Mouse (Mus musculus) forebrain, postnatal 0 days (tissue): ENCODE data around the gene Gab1. TPM values are rescaled to one million over a fixed set of nuclear protein-coding genes. Genes with fewer than 3 reads are reported as not detected.

Experiments used
- ATAC-seq: fragments of 200-750 bp; cut with Nextera tagmentation; 2 replicates; pipeline ENCODE4 v1.8.0; 2017; ENCODE audit warnings: mild to moderate bottlenecking, moderate library complexity
- DNase-seq: peaks from one replicate; pipeline ENCODE4 v3.0.0-alpha.2; 2015
- H3K27ac ChIP-seq: fragments of 300-500 bp; sonication (generic); 2 replicates; pipeline ENCODE4 v1.5.1; 2014; ENCODE audit warnings: low read depth, mild to moderate bottlenecking, antibody characterized with exemption, low read length, moderate library complexity, mixed read lengths
- H3K27me3 ChIP-seq: fragments of 300-500 bp; sonication (generic); 2 replicates; pipeline ENCODE4 v1.6.1; 2014; ENCODE audit warnings: mild to moderate bottlenecking, low read length, mixed read lengths; ENCODE audit not compliant: insufficient read depth
- H3K36me3 ChIP-seq: fragments of 300-500 bp; sonication (generic); 2 replicates; pipeline ENCODE4 v1.6.1; 2014; ENCODE audit warnings: mild to moderate bottlenecking, moderate library complexity; ENCODE audit not compliant: insufficient read depth
- H3K4me1 ChIP-seq: fragments of 300-500 bp; sonication (generic); 2 replicates; pipeline ENCODE4 v1.6.1; 2014; ENCODE audit warnings: antibody characterized with exemption; ENCODE audit not compliant: insufficient read depth
- H3K4me2 ChIP-seq: fragments of 300-500 bp; sonication (generic); 2 replicates; pipeline ENCODE4 v1.6.1; 2014; ENCODE audit warnings: low read depth, mild to moderate bottlenecking, moderate library complexity
- H3K4me3 ChIP-seq: fragments of 300-500 bp; sonication (generic); 2 replicates; pipeline ENCODE4 v1.5.1; 2014; ENCODE audit warnings: low read depth, low read length, mixed read lengths
- H3K9ac ChIP-seq: fragments of 300-500 bp; sonication (generic); 2 replicates; pipeline ENCODE4 v1.6.1; 2014; ENCODE audit warnings: mild to moderate bottlenecking
- H3K9me3 ChIP-seq: fragments of 300-500 bp; sonication (generic); 2 replicates; pipeline ENCODE4 v1.6.1; 2016; ENCODE audit warnings: low read length
- CTCF ChIP-seq: sonication (generic); IDR thresholded peaks from 2 replicates; pipeline ENCODE4 v1.5.1; 2016; ENCODE audit warnings: antibody characterized with exemption, control low read depth, low read depth
- WGBS: fragments of 180-500 bp; shearing (Covaris S2); extraction: QIAGEN DNeasy Blood & Tissue Kit; methylation state at CpG from one replicate; pipeline ENCODE4 v1.1.7; 2014; 5-methylcytosine and 5-hydroxymethylcytosine counted together
- polyA plus RNA-seq: library from polyadenylated mRNA; unstranded; fragments of >200 nt; fragmentation: Nextera tagmentation; extraction: Ambion mirVana; gene quantifications from 2 replicates; pipeline ENCODE4 v1.2.1, GENCODE M21; 2015
- total RNA-seq: library from RNA; depleted of rRNA; stranded (reverse); fragments of >200 nt; gene quantifications from 2 replicates; pipeline ENCODE4 v1.2.3, GENCODE M21; 2014; rRNA removed

Gene Gab1
- total RNA-seq: 10.7 and 15.7 TPM in 2 replicates
- 7.5 and 9.8 TPM in 2 replicates for polyA plus RNA-seq

GRCm38 (mm10) chr8:80880196-80881106 lies at the start of gene Gab1:
TSS of gene Gab1 (minus strand) at chr8:80880519.
- Histone ChIP-seq H3K4me3 (peak within 1 kb of the TSS; percentile 78), H3K36me3 (no peaks in the 10 kb centered on the region), H3K9ac (peak within 1 kb of the TSS; percentile 70), H3K4me1 (no peaks in the 10 kb centered on the region; the same call in 1 of the 2 replicates), H3K27ac (peak within 1 kb of the TSS; percentile 89), H3K9me3 (no peaks in the 10 kb centered on the region), H3K27me3 (no peaks in the 10 kb centered on the region), H3K4me2 (peak within 1 kb of the TSS; percentile 74)
- DNase-seq: peak; percentile 93
- peak; percentile 98 for ATAC-seq
- peak; percentile 79 for TF ChIP-seq CTCF
- WGBS: 2% methylated on average over 60 of the region's 70 CpGs

DNA sequence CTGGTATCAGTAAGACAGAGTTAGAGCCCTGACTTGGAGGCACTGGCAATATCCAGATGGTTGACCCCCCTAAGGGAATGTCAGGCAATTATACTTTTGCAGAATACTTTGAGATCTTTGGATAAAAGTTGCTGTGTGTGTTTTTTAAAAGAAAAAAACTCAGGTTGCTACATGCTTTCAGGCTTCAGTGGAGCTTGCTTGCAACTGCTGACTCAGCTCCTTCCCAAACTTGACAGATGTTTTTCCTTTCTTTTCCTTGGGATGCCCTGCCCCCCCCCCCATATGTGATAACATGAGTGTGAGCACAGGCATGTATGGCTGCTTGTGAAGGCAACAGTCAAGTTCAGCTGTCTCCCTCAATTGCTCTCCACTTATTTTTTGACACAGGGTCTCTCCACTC lies 48.5 kb upstream of the Gab1 start:
- Histone ChIP-seq H3K4me3 (no peak overlapping the region), H3K27me3 (no peaks in the 10 kb centered on the region), H3K36me3 (no peaks in the 10 kb centered on the region), H3K27ac (no peak overlapping the region), H3K4me2 (no peak overlapping the region), H3K4me1 (no peaks in the 10 kb centered on the region), H3K9ac (no peak overlapping the region), H3K9me3 (no peaks in the 10 kb centered on the region)
- ATAC-seq: no peak
- no peak for TF ChIP-seq CTCF
- DNase-seq: no peak

DNA sequence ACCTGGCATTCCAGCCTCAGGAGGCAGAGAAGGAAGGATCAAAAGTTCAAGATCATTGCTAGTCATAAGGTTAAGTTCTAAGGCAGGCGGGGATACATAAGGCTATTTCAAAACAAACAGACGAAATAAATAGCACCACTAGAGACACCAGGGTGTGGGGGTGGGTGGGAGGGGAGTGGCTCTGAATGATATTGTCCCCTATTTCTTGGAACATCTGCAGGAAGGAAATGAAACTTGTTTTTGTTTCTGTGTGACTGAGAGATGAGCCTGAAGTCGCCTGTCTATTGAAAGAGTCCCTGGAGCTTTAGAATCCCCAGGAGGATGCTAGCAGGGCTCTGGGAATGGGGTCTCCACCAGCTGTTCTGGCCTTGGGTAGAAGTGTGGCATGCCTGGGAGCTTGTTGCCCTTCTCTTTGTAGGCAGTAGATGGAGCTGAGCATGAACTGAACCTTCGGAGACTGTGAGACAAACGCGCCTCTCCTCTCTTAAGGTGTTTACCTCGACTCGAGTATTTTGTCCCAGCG lies 43.5 kb upstream of the Gab1 start:
- Histone ChIP-seq H3K36me3 (no peaks in the 10 kb centered on the region), H3K9me3 (no peaks in the 10 kb centered on the region), H3K27me3 (no peaks in the 10 kb centered on the region), H3K4me3 (no peak overlapping the region), H3K9ac (no peak overlapping the region), H3K27ac (no peak overlapping the region), H3K4me2 (no peak overlapping the region), H3K4me1 (no peaks in the 10 kb centered on the region; the same call in 1 of the 2 replicates)
- no peak for ATAC-seq
- WGBS: 79% methylated on average over 9 of the region's 9 CpGs
- TF ChIP-seq CTCF: no peak
- DNase-seq: no peak

GRCm38 (mm10) chr8:80922642-80923041 lies 42.3 kb upstream of the Gab1 start:
- Histone ChIP-seq H3K9ac (no peak overlapping the region), H3K27ac (no peak overlapping the region), H3K27me3 (no peaks in the 10 kb centered on the region), H3K4me3 (no peak overlapping the region), H3K4me1 (no peaks in the 10 kb centered on the region; the same call in 1 of the 2 replicates), H3K36me3 (no peaks in the 10 kb centered on the region), H3K4me2 (no peak overlapping the region), H3K9me3 (no peaks in the 10 kb centered on the region)
- ATAC-seq (peak; percentile 77), DNase-seq (peak; percentile 68)
- TF ChIP-seq CTCF: no peak
- 37% methylated on average over 6 of the region's 6 CpGs for WGBS

DNA sequence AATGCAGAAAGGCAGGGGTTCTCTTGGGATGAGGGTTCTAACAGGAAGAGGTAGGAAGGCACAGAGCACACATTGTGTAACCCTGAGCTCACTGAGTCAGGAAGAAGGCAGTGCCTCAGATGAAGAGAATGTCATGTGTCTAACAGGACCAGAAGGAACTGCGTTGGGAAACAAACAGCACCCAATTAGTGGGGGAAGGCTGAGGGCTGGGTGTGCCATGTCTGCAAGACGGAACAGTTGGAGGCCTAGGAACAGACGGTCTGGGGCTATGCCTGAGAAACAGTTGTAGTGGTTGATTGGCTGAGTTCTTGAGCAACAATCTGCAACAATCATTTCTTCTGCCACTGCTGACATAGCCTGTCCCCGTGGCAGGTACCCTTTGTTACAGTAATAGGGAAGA lies 38.8 kb upstream of the Gab1 start:
- Histone ChIP-seq H3K4me2 (no peak overlapping the region), H3K9me3 (no peaks in the 10 kb centered on the region), H3K4me3 (no peak overlapping the region), H3K36me3 (no peaks in the 10 kb centered on the region), H3K27ac (no peak overlapping the region), H3K27me3 (no peaks in the 10 kb centered on the region), H3K9ac (no peak overlapping the region), H3K4me1 (no peaks in the 10 kb centered on the region; the same call in 1 of the 2 replicates)
- DNase-seq (peak; percentile 63), ATAC-seq (peak; percentile 94)
- WGBS: 71% methylated on average over 4 of the region's 4 CpGs
- TF ChIP-seq CTCF: no peak

DNA sequence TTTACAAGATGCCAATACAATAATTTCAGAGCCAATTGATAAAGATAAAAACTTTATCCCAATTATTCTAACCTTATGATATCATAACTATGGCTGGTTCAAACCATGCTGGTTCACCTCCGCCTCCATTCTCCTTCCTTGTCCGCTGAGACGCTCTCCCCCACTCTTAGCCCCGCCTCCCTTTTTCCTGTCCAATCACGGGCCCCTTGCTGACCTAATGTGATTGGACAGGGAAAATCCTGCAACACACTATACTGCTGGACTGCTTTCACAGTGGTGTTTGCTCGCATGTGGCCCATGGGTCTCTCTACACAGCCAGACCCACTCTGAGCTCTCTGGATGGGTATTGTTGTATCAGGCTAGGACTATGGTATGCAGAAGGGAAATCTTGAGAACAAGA lies 38.2 kb upstream of the Gab1 start:
- Histone ChIP-seq H3K9ac (no peak overlapping the region), H3K9me3 (no peaks in the 10 kb centered on the region), H3K27me3 (no peaks in the 10 kb centered on the region), H3K36me3 (no peaks in the 10 kb centered on the region), H3K4me2 (no peak overlapping the region), H3K27ac (no peak overlapping the region), H3K4me1 (no peaks in the 10 kb centered on the region; the same call in 1 of the 2 replicates), H3K4me3 (no peak overlapping the region)
- no peak for TF ChIP-seq CTCF
- WGBS: 92% methylated on average over 6 of the region's 6 CpGs
- ATAC-seq (no peak), DNase-seq (no peak)
